Mouse (Mus musculus): ENCODE measurements at regions not wholly inside any gene's neighbourhood (a gene's known extent, or its start where the extent isn't known, plus 50 kb on each side); places are given as distances from the start of the nearest gene placed in this dataset.

DNA sequence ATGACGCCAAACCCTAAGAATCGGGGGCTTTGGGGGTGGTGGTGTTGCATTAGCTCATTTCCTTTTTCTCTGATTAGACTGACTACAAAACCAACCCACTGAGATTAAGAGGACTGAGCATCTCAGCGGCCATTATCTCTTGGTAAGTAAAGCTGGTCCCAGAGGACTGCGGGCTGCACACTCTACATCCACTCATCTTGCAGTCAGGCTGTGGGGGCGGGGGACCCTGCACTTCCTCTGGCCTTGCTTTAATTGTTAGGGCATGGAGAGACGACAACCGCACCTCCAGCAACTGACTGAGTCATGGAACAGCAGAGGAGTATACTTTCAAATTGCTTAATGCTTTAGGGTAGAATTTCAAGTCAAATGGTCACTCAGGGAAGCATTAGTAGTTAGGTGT, 100.3 kb upstream of the Rai14 start:
- ATAC-seq (ENCODE audit: insufficient number of reproducible peaks, insufficient read depth, low FRiP score, low TSS enrichment) = 0 out of 2 replicates have a peak, but pooled peaks have one; percentile 28
- 38% methylated on average over 7 of the region's 7 CpGs for WGBS
- Histone ChIP-seq H3K27ac (no peak overlapping the region), H3K9ac (no peak overlapping the region), H3K27me3 (no peaks in the 10 kb centered on the region), H3K4me2 (replicated peaks) (no peak overlapping the region), H3K9me3 (no peaks in the 10 kb centered on the region), H3K4me1 (peaks cover 16% of the 10 kb centered on the region), H3K36me3 (no peaks in the 10 kb centered on the region), H3K4me3 (no peak overlapping the region)

DNA sequence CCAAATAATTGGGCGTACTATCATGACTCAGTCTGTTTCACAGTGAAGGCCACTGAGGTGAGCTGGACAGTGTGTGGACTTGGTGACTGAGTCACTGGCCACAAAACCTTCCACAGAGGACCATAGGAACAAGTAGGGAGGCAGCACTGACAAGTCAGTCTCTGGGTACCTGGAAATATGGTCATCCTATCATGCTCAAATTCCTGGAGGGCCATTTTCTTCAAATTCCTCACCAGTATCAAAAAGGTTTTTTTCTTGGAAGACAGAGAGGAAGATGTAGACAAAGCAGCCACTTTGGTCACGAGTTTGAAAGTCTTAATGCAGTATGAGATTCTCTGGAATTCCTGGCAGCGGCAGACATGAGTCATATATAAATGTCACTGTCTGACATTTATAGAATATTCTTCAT, 101.8 kb upstream of the Rai14 start:
- no peak for ATAC-seq (ENCODE audit: insufficient number of reproducible peaks, insufficient read depth, low FRiP score, low TSS enrichment)
- H3K4me1 ChIP-seq = peaks cover 16% of the 10 kb centered on the region

DNA sequence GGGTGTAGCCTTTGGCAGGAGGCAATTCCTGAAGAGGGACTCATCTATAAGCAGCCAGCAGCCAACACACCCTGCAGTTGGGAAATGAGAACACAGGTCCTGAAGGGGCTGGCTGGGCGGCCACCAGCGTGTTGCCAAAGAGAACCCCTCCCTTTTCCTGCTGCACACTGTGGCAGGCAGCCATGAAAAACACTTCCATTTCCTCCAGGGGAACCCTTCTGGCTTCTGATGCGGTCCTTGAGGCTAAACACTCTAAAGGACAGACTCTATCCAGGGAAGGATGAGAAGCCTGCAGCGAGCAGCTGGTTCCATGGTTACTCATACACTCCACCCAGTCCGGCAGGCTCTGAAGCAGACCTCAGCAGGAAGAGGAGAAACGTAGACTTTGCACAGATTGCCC, 103.8 kb upstream of the Rai14 start:
- no peak overlapping the region for H3K4me3 ChIP-seq
- H3K9ac ChIP-seq = no peak overlapping the region
- no peaks in the 10 kb centered on the region for H3K27me3 ChIP-seq
- H3K4me1 ChIP-seq = peaks cover 16% of the 10 kb centered on the region
- peak; percentile 66 for ATAC-seq (ENCODE audit: insufficient number of reproducible peaks, insufficient read depth, low FRiP score, low TSS enrichment)
- no peak overlapping the region for H3K27ac ChIP-seq
- no peak overlapping the region for H3K4me2 ChIP-seq (replicated peaks)
- no peaks in the 10 kb centered on the region for H3K9me3 ChIP-seq
- H3K36me3 ChIP-seq = no peaks in the 10 kb centered on the region
- 46% methylated on average over 6 of the region's 6 CpGs for WGBS

More for the DNA sequence above, 101.8 kb upstream of the Rai14 start:
- Histone ChIP-seq H3K27me3 (no peaks in the 10 kb centered on the region), H3K4me3 (no peak overlapping the region), H3K27ac (no peak overlapping the region), H3K4me2 (replicated peaks) (no peak overlapping the region), H3K9me3 (no peaks in the 10 kb centered on the region), H3K36me3 (no peaks in the 10 kb centered on the region), H3K9ac (no peak overlapping the region)
- WGBS = 82% methylated on average over 3 of the region's 3 CpGs

DNA sequence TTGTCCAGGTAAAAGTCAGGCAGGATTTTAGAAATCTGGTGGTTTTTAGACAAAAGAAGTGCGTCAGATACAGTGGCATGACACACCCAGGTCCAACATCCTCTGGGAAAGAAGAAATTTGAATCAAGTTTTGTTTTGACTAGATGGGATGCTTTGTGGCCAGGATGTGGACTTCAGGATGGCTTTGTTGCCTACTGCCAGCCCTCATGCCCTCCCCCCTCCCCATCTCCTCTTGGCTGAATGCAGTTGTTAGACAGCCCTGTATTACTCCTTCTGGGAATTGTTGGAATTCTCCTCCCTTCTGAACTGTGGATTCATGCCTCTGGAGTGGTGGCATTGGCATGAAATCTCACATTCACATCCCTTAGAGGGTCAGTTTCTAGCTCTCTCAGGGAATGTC, 104.3 kb upstream of the Rai14 start:
- H3K9ac ChIP-seq = no peak overlapping the region
- 89% methylated on average over 1 of the region's 1 CpGs for WGBS
- H3K27ac ChIP-seq = no peak overlapping the region
- peaks cover 16% of the 10 kb centered on the region for H3K4me1 ChIP-seq
- ATAC-seq (ENCODE audit: insufficient number of reproducible peaks, insufficient read depth, low FRiP score, low TSS enrichment) = no peak
- H3K4me2 ChIP-seq (replicated peaks) = no peak overlapping the region
- H3K27me3 ChIP-seq = no peaks in the 10 kb centered on the region
- H3K9me3 ChIP-seq = no peaks in the 10 kb centered on the region
- H3K36me3 ChIP-seq = no peaks in the 10 kb centered on the region
- no peak overlapping the region for H3K4me3 ChIP-seq

DNA sequence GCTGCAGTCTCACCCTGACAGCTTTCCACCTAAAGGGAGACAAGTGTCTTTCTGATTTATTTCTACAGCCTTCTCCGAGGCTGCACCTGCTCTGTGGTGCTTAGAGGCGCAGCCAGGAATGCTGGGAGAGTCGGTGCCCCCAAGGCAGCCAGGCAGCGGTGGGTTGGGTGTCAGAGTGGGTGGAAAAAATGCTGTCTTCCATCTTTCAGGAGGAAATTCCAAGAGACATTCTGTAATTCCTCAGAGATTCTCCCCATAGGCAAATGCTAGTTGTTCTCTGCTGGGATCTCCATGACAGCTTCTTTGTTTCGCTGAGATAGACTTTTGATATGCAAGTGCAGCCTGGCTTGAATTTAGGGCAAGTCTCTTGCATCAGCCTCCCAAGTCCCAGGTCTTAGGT, 109.5 kb upstream of the Rai14 start:
- 65% methylated on average over 5 of the region's 5 CpGs for WGBS
- no peaks in the 10 kb centered on the region for H3K27me3 ChIP-seq
- H3K36me3 ChIP-seq = no peaks in the 10 kb centered on the region
- H3K9me3 ChIP-seq = no peaks in the 10 kb centered on the region
- no peak overlapping the region for H3K4me2 ChIP-seq (replicated peaks)
- no peak overlapping the region for H3K9ac ChIP-seq
- H3K27ac ChIP-seq = no peak overlapping the region
- H3K4me1 ChIP-seq = 0 out of 2 replicates have a peak, but pooled peaks cover 1% of the 10 kb centered on the region
- H3K4me3 ChIP-seq = no peak overlapping the region
- no peak for ATAC-seq (ENCODE audit: insufficient number of reproducible peaks, insufficient read depth, low FRiP score, low TSS enrichment)

DNA sequence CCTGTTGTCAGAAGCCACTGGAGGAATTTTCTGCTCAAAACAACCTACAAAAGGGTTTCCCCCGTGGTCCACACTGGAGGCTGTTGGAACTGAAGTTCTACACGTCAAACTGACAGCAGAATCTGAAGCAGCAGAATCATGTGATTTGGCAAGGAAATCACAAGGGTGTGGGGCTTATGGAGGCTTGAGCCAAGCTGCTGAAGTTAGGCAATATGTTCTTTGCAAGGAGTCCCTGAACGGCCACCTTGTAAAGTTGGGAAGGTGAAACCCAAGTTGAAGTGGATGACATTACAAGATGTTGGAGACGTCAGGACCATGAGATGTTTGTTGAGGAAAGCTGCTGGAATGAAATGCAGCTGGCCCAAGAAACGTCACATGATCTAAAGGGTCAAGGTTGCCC, 115.2 kb upstream of the Rai14 start:
- H3K27me3 ChIP-seq = no peaks in the 10 kb centered on the region
- 71% methylated on average over 5 of the region's 5 CpGs for WGBS
- no peaks in the 10 kb centered on the region for H3K4me1 ChIP-seq
- no peaks in the 10 kb centered on the region for H3K9me3 ChIP-seq
- H3K27ac ChIP-seq = no peak overlapping the region
- no peak overlapping the region for H3K9ac ChIP-seq
- no peak overlapping the region for H3K4me2 ChIP-seq (replicated peaks)
- ATAC-seq (ENCODE audit: insufficient number of reproducible peaks, insufficient read depth, low FRiP score, low TSS enrichment) = no peak
- H3K36me3 ChIP-seq = no peaks in the 10 kb centered on the region
- H3K4me3 ChIP-seq = no peak overlapping the region

DNA sequence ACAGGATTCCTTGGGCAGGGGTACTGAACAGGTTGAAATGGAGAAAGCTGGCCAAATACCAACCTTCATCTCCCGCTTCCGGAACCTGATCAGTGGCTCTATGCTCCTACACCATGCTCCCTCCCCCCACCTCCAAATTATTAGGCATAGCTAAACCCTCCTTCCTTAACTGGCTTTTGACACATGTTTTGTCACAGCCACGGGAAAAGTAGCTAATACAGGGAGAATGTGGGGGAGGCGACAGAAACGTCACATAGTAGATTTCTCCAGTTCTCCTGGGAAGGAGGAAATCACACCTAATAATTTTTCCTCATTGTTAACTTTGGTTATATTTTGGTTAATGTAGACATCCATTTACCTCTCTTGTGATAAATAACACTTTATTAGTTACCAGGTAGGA, 116.1 kb upstream of the Rai14 start:
- H3K9ac ChIP-seq = no peak overlapping the region
- H3K4me2 ChIP-seq (replicated peaks) = no peak overlapping the region
- no peaks in the 10 kb centered on the region for H3K4me1 ChIP-seq
- 76% methylated on average over 5 of the region's 5 CpGs for WGBS
- no peaks in the 10 kb centered on the region for H3K36me3 ChIP-seq
- ATAC-seq (ENCODE audit: insufficient number of reproducible peaks, insufficient read depth, low FRiP score, low TSS enrichment) = no peak
- H3K4me3 ChIP-seq = no peak overlapping the region
- no peaks in the 10 kb centered on the region for H3K27me3 ChIP-seq
- no peak overlapping the region for H3K27ac ChIP-seq
- no peaks in the 10 kb centered on the region for H3K9me3 ChIP-seq

DNA sequence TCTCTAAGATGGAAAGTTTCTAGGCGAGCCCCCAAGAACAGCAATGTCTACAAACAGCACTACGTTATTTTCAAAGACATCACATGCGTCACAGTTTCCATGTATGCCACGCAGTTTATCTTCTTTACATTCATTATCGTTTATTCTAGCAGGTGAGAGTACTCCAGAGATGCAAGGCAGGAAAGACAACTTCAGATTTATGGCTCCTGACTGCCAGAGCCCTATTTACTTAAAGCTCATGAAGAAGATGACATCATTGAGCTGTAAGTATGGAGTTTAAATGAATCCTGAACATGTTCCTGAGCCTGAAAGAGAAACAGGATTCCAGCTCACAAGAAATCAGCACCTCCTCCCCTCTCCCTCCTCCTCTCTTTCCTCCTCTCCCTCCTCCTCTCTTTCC, 116.7 kb upstream of the Rai14 start:
- Histone ChIP-seq H3K4me1 (no peaks in the 10 kb centered on the region), H3K27ac (no peak overlapping the region), H3K4me3 (no peak overlapping the region), H3K27me3 (no peaks in the 10 kb centered on the region), H3K36me3 (no peaks in the 10 kb centered on the region), H3K9ac (no peak overlapping the region), H3K9me3 (no peaks in the 10 kb centered on the region), H3K4me2 (replicated peaks) (no peak overlapping the region)
- ATAC-seq (ENCODE audit: insufficient number of reproducible peaks, insufficient read depth, low FRiP score, low TSS enrichment) = no peak
- WGBS = 87% methylated on average over 5 of the region's 5 CpGs

DNA sequence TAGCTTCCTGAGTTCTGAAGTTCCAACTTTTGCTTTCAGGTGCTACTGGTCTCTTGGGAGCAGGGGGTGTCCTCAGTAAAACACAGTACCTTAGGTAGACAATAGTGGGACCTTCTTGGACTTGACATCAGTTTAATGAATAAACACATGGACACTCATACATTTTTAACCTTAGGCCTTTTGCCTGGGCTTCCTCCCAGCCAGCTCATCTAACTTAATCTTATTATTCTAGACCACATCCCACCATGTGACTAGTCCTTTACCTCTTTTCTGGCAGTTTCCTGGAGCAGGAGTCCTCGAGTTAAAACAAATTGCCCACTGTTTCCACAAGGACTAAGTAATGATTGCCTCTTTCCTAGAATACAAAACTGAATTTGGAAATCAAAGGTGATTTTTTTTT, 117.9 kb upstream of the Rai14 start:
- H3K27me3 ChIP-seq = no peaks in the 10 kb centered on the region
- no peak overlapping the region for H3K4me3 ChIP-seq
- H3K27ac ChIP-seq = no peak overlapping the region
- no peaks in the 10 kb centered on the region for H3K9me3 ChIP-seq
- no peaks in the 10 kb centered on the region for H3K36me3 ChIP-seq
- H3K4me2 ChIP-seq (replicated peaks) = no peak overlapping the region
- ATAC-seq (ENCODE audit: insufficient number of reproducible peaks, insufficient read depth, low FRiP score, low TSS enrichment) = no peak
- 44% methylated on average over 1 of the region's 1 CpGs for WGBS
- no peaks in the 10 kb centered on the region for H3K4me1 ChIP-seq
- no peak overlapping the region for H3K9ac ChIP-seq

DNA sequence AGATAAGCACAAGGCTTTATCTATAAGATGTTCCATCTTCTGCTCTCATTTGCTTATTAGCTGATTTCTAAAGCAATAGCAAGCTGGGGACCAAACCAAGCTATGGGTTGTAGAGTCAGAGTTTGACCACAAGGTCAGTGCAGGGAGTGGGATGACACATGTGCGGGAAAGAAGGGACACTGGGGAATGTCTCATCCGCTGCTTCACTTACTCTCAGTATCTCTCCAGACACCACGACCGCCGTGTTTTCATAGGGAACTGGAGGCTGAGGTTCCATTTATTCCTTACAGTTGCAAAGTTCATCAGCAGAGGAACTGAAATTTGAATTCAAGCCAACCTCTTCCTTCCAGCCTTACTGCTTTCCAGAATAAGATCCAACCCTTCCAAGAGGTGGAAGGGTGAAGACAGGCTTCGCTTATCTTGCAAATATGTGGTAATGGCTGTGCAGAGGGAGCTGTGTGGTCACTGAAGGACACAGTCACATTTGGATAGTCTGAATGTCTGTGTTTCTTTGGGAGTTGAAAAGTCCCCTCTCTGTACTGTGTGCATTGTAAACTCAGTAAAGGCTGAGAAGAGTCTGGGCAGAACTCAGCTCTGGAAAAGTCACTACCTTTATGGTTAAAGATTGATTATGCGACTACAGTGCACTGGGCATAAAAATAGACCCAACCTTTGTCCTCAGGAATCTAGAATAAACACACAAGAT, 118.1 kb upstream of the C1qtnf3 start:
- ATAC-seq (ENCODE audit: insufficient number of reproducible peaks, insufficient read depth, low FRiP score, low TSS enrichment) = no peak
- Histone ChIP-seq H3K4me1 (no peaks in the 10 kb centered on the region), H3K9me3 (no peaks in the 10 kb centered on the region), H3K9ac (no peak overlapping the region), H3K27me3 (no peaks in the 10 kb centered on the region), H3K36me3 (no peaks in the 10 kb centered on the region), H3K27ac (no peak overlapping the region), H3K4me2 (replicated peaks) (no peak overlapping the region), H3K4me3 (no peak overlapping the region)
- 92% methylated on average over 7 of the region's 7 CpGs for WGBS

DNA sequence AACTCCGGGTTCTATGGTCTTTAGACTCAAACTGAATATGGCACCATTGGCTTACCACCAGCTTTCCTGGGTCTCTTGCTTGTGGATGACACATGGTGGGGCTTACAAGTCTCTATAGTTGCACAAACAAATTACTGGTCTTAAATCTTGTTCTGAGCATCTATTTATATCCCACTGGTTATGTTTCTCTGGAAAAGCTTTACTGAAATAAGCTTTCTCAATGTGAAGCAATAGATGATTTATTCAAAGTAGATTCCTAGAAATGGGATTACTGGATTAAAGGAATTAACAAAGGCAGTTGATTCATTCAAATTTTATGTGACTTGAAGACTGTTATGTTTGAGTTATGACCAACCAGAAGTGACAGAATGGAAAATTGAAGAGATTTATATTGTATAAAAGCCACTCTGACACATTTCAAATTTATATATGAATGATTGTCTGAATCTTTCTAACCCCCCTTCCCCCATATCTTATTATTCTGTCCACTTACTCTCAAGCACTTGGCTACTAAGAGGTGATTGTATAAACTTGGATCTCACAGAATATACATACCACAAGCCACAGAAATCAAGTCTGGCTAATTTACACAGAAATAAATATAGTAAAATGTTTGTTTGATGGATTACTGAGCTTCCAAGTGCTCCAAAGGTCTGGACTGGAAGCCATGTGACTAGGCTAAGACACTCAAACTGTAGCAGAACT, 113.4 kb upstream of the C1qtnf3 start:
- Histone ChIP-seq H3K9me3 (no peaks in the 10 kb centered on the region), H3K9ac (no peak overlapping the region), H3K4me1 (no peaks in the 10 kb centered on the region), H3K4me2 (replicated peaks) (no peak overlapping the region), H3K4me3 (no peak overlapping the region), H3K36me3 (no peaks in the 10 kb centered on the region), H3K27me3 (no peaks in the 10 kb centered on the region), H3K27ac (no peak overlapping the region)
- 82% methylated on average over 1 of the region's 1 CpGs for WGBS
- no peak for ATAC-seq (ENCODE audit: insufficient number of reproducible peaks, insufficient read depth, low FRiP score, low TSS enrichment)

DNA sequence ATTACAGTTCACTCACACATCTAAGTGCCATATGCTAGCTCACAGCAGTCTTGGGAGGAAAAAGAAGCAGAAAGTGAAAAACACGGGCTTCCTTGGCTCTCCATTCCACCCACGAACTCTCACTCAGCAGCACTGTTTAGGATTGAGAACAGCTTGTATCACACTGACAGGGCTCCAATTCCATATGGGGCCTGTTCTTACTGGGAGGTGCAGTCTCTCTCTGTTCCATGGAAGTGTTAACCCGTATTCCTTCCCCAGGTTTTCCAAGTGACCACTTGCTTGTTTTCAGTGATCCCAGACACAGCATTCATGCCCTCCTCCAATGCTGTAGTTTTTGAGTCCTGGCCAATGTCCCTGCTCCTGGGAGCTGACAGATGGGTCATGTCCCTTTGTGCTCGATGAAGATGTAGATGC, 111.5 kb upstream of the C1qtnf3 start:
- Histone ChIP-seq H3K27ac (no peak overlapping the region), H3K36me3 (no peaks in the 10 kb centered on the region), H3K9ac (no peak overlapping the region), H3K27me3 (no peaks in the 10 kb centered on the region), H3K4me2 (replicated peaks) (no peak overlapping the region), H3K4me1 (no peaks in the 10 kb centered on the region), H3K9me3 (no peaks in the 10 kb centered on the region), H3K4me3 (no peak overlapping the region)
- ATAC-seq (ENCODE audit: insufficient number of reproducible peaks, insufficient read depth, low FRiP score, low TSS enrichment) = no peak
- WGBS = 78% methylated on average over 4 of the region's 4 CpGs
